Mouse (Mus musculus): ENCODE measurements around the gene Best3. TPM values are rescaled to one million over a fixed set of nuclear protein-coding genes. Genes with fewer than 3 reads are reported as not detected.
A peak's percentile ranks its signal among the peaks of the same experiment; 100 is the strongest.

Best3 gene
- polyA plus RNA-seq, 1 experiment from 2014 or later: 0.12 TPM

DNA sequence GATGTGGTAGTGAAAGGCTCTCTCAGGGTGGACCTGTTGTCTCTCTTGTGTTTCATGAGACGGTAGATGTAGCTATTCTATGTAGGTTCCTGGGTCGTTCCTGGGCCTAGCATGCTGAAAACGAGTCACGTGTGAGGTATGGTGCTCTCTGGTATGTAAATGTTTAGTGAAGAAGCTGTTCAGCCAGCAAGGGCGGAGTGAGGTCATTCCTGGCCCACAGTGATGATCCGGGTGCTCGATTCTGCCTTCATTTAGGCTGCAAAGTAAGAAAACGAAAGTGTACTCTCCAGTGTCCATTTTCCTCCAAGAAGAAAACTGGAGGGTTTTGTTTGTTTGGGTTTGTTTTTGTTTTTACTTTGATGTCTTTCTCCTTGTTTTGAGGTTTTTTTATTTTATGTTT, 7.9 kb downstream of the Best3 start:
- 94% methylated on average over 8 of the region's 8 CpGs for WGBS
- Histone ChIP-seq H3K9ac (replicated peaks; ENCODE audit: low read length) (no peak overlapping the region), H3K4me2 (ENCODE audit: low read length) (no peak overlapping the region), H3K9me3 (ENCODE audit: control insufficient read depth, low read length) (no peaks in the 10 kb centered on the region), H3K27me3 (ENCODE audit: control insufficient read depth, insufficient read depth, low read length) (no peaks in the 10 kb centered on the region), H3K27ac (replicated peaks; ENCODE audit: low read depth, low read length) (no peak overlapping the region), H3K4me1 (ENCODE audit: control insufficient read depth, insufficient read depth, low read length) (no peaks in the 10 kb centered on the region), H3K4me3 (replicated peaks; ENCODE audit: low read depth, low read length) (no peak overlapping the region), H3K36me3 (ENCODE audit: control insufficient read depth, insufficient read depth, low read length) (no peaks in the 10 kb centered on the region)
- DNase-seq (no peak), ATAC-seq (ENCODE audit: low FRiP score, low TSS enrichment) (no peak)

DNA sequence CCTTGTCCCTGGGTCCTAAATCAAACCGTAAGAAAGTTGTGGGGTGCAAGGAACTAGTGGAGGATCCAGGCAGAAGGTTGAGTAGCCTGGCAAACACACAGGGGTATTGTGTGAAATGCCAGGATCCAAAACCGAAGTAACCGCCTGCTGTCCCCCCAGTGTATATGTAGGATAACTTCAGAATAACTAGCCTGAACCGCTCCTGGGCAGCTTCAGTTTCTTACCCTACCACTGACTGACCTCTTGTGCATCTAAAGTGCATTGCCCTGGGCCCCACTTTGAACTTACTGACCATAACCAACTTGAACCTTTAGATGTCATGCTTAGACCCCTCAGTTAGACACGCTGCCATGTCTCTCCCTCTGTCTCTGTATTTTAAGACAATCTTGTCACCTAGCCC, 9.0 kb downstream of the Best3 start:
- ATAC-seq (ENCODE audit: low FRiP score, low TSS enrichment): no peak
- no peak overlapping the region for H3K4me3 ChIP-seq (replicated peaks; ENCODE audit: low read depth, low read length)
- no peaks in the 10 kb centered on the region for H3K9me3 ChIP-seq (ENCODE audit: control insufficient read depth, low read length)
- no peaks in the 10 kb centered on the region for H3K27me3 ChIP-seq (ENCODE audit: control insufficient read depth, insufficient read depth, low read length)
- DNase-seq: no peak
- WGBS: 85% methylated on average over 5 of the region's 5 CpGs
- H3K4me2 ChIP-seq (ENCODE audit: low read length): no peak overlapping the region
- H3K4me1 ChIP-seq (ENCODE audit: control insufficient read depth, insufficient read depth, low read length): no peaks in the 10 kb centered on the region
- no peaks in the 10 kb centered on the region for H3K36me3 ChIP-seq (ENCODE audit: control insufficient read depth, insufficient read depth, low read length)
- no peak overlapping the region for H3K27ac ChIP-seq (replicated peaks; ENCODE audit: low read depth, low read length)
- no peak overlapping the region for H3K9ac ChIP-seq (replicated peaks; ENCODE audit: low read length)

- Histone ChIP-seq H3K4me1 (ENCODE audit: control insufficient read depth, insufficient read depth, low read length) (no peaks in the 10 kb centered on the region), H3K4me2 (ENCODE audit: low read length) (no peak overlapping the region), H3K9me3 (ENCODE audit: control insufficient read depth, low read length) (no peaks in the 10 kb centered on the region), H3K9ac (replicated peaks; ENCODE audit: low read length) (no peak overlapping the region), H3K36me3 (ENCODE audit: control insufficient read depth, insufficient read depth, low read length) (no peaks in the 10 kb centered on the region), H3K4me3 (replicated peaks; ENCODE audit: low read depth, low read length) (no peak overlapping the region), H3K27me3 (ENCODE audit: control insufficient read depth, insufficient read depth, low read length) (no peaks in the 10 kb centered on the region), H3K27ac (replicated peaks; ENCODE audit: low read depth, low read length) (no peak overlapping the region)
- 74% methylated on average over 6 of the region's 6 CpGs for WGBS
- no peak for ATAC-seq (ENCODE audit: low FRiP score, low TSS enrichment)
- DNase-seq: no peak
These were observed 9.6 kb downstream of the Best3 start for GRCm38 (mm10) chr10:116995584-116996235.

- no peak overlapping the region for H3K4me2 ChIP-seq (ENCODE audit: low read length)
- H3K36me3 ChIP-seq (ENCODE audit: control insufficient read depth, insufficient read depth, low read length): no peaks in the 10 kb centered on the region
- no peak overlapping the region for H3K4me3 ChIP-seq (replicated peaks; ENCODE audit: low read depth, low read length)
- DNase-seq (no peak), ATAC-seq (ENCODE audit: low FRiP score, low TSS enrichment) (no peak)
- no peak overlapping the region for H3K9ac ChIP-seq (replicated peaks; ENCODE audit: low read length)
- H3K27ac ChIP-seq (replicated peaks; ENCODE audit: low read depth, low read length): no peak overlapping the region
- H3K27me3 ChIP-seq (ENCODE audit: control insufficient read depth, insufficient read depth, low read length): no peaks in the 10 kb centered on the region
- H3K9me3 ChIP-seq (ENCODE audit: control insufficient read depth, low read length): no peaks in the 10 kb centered on the region
- 86% methylated on average over 6 of the region's 6 CpGs for WGBS
- H3K4me1 ChIP-seq (ENCODE audit: control insufficient read depth, insufficient read depth, low read length): no peaks in the 10 kb centered on the region
These were observed 10.1 kb downstream of the Best3 start for GRCm38 (mm10) chr10:116996236-116996600.

DNA sequence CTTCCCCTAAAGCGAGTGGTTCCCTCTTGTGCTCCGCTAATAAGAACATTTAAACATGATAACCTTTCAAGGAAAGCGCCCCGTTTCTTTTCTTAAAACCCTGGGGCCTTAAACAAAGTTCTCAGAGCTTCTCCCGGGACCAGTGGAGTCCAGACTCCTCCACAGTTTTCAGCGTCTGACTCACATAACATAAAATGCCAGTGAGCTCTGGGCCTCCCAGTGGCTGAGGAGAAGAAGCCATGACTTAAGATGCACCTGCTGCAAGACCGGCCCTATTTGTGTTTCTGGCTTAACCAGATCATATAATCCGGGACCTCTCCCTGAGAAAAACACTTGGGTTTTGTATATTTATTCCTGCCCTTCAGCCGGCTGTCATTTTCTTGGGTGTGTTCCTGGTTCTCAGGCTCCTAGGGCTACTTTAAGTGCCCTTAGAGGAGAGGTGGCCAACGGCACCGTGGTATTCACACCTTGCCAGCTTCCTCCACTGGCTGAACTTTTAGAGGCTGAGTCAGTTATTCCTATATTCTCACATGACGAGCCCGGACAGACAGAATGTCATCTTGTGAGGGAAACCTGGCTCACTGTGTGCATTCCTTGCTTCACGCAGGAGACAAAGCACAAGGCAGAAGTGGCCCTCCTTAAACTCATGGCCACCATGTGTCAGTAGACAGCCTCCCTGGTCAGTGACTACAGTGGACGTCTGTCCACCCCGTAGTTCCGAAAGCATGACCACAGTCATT, 12.8 kb downstream of the Best3 start:
- Histone ChIP-seq H3K4me1 (ENCODE audit: control insufficient read depth, insufficient read depth, low read length) (no peaks in the 10 kb centered on the region), H3K36me3 (ENCODE audit: control insufficient read depth, insufficient read depth, low read length) (no peaks in the 10 kb centered on the region), H3K27me3 (ENCODE audit: control insufficient read depth, insufficient read depth, low read length) (no peaks in the 10 kb centered on the region), H3K4me2 (ENCODE audit: low read length) (no peak overlapping the region), H3K9ac (replicated peaks; ENCODE audit: low read length) (no peak overlapping the region), H3K9me3 (ENCODE audit: control insufficient read depth, low read length) (no peaks in the 10 kb centered on the region), H3K4me3 (replicated peaks; ENCODE audit: low read depth, low read length) (no peak overlapping the region), H3K27ac (replicated peaks; ENCODE audit: low read depth, low read length) (no peak overlapping the region)
- ATAC-seq (ENCODE audit: low FRiP score, low TSS enrichment): no peak
- 84% methylated on average over 17 of the region's 17 CpGs for WGBS
- no peak for DNase-seq

DNA sequence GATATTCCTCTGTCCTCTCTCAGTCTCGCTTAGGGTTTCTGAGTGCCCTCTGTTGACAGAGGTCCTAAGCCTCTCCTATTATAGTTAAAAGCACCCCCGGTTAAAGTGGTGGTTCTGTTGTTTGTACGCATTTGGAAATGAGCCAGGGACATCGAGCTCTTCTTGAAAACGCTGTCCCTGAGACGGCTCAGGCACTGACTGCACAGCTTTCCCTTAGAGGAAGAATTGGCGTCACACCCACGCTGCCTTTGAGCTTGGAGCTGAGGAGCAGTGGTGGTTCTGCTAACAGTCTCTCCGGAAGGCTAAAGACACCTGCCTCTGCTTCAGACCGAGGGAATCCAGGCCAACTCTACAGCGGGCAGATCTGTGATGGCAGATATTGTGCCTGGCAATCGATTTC, 14.9 kb downstream of the Best3 start:
- no peak for DNase-seq
- H3K4me3 ChIP-seq (replicated peaks; ENCODE audit: low read depth, low read length): no peak overlapping the region
- peaks cover 10% of the 10 kb centered on the region; the same call in 1 of the 2 replicates for H3K4me1 ChIP-seq (ENCODE audit: control insufficient read depth, insufficient read depth, low read length)
- 63% methylated on average over 12 of the region's 12 CpGs for WGBS
- no peak overlapping the region for H3K9ac ChIP-seq (replicated peaks; ENCODE audit: low read length)
- H3K4me2 ChIP-seq (ENCODE audit: low read length): no peak overlapping the region
- ATAC-seq (ENCODE audit: low FRiP score, low TSS enrichment): no peak
- H3K36me3 ChIP-seq (ENCODE audit: control insufficient read depth, insufficient read depth, low read length): no peaks in the 10 kb centered on the region
- H3K27ac ChIP-seq (replicated peaks; ENCODE audit: low read depth, low read length): no peak overlapping the region
- no peaks in the 10 kb centered on the region for H3K9me3 ChIP-seq (ENCODE audit: control insufficient read depth, low read length)
- H3K27me3 ChIP-seq (ENCODE audit: control insufficient read depth, insufficient read depth, low read length): no peaks in the 10 kb centered on the region

GRCm38 (mm10) chr10:117004695-117005094, 18.6 kb downstream of the Best3 start:
- H3K4me1 ChIP-seq (ENCODE audit: control insufficient read depth, insufficient read depth, low read length): peaks cover 12% of the 10 kb centered on the region; the same call in 1 of the 2 replicates
- no peak overlapping the region for H3K9ac ChIP-seq (replicated peaks; ENCODE audit: low read length)
- H3K27me3 ChIP-seq (ENCODE audit: control insufficient read depth, insufficient read depth, low read length): no peaks in the 10 kb centered on the region
- H3K36me3 ChIP-seq (ENCODE audit: control insufficient read depth, insufficient read depth, low read length): no peaks in the 10 kb centered on the region
- no peaks in the 10 kb centered on the region for H3K9me3 ChIP-seq (ENCODE audit: control insufficient read depth, low read length)
- 0 out of 2 replicates have a peak overlapping the region, but pooled peaks have one; percentile 37 for H3K27ac ChIP-seq (replicated peaks; ENCODE audit: low read depth, low read length)
- ATAC-seq (ENCODE audit: low FRiP score, low TSS enrichment) (no peak), DNase-seq (peak; percentile 40)
- H3K4me3 ChIP-seq (replicated peaks; ENCODE audit: low read depth, low read length): no peak overlapping the region
- 47% methylated on average over 5 of the region's 5 CpGs for WGBS
- no peak overlapping the region for H3K4me2 ChIP-seq (ENCODE audit: low read length)

GRCm38 (mm10) chr10:117005707-117006464, 19.8 kb downstream of the Best3 start:
- H3K4me2 ChIP-seq (ENCODE audit: low read length): no peak overlapping the region
- H3K4me1 ChIP-seq (ENCODE audit: control insufficient read depth, insufficient read depth, low read length): peaks cover 12% of the 10 kb centered on the region; the same call in 1 of the 2 replicates
- H3K36me3 ChIP-seq (ENCODE audit: control insufficient read depth, insufficient read depth, low read length): no peaks in the 10 kb centered on the region
- DNase-seq (no peak), ATAC-seq (ENCODE audit: low FRiP score, low TSS enrichment) (no peak)
- no peaks in the 10 kb centered on the region for H3K9me3 ChIP-seq (ENCODE audit: control insufficient read depth, low read length)
- H3K27me3 ChIP-seq (ENCODE audit: control insufficient read depth, insufficient read depth, low read length): no peaks in the 10 kb centered on the region
- WGBS: 54% methylated on average over 12 of the region's 12 CpGs
- H3K4me3 ChIP-seq (replicated peaks; ENCODE audit: low read depth, low read length): no peak overlapping the region
- no peak overlapping the region for H3K27ac ChIP-seq (replicated peaks; ENCODE audit: low read depth, low read length)
- H3K9ac ChIP-seq (replicated peaks; ENCODE audit: low read length): no peak overlapping the region
